Mouse (Mus musculus) stomach, postnatal 0 days (tissue): ENCODE data around the gene Txn2. TPM values are rescaled to one million over a fixed set of nuclear protein-coding genes. Genes with fewer than 3 reads are reported as not detected.

ENCODE experiments used
- ATAC-seq: fragments of 200-750 bp; cut with Nextera tagmentation; 2 replicates; pipeline ENCODE4 v1.8.0; 2017; ENCODE audit not compliant: low FRiP score, low TSS enrichment
- DNase-seq: peaks from one replicate; pipeline ENCODE4 v3.0.0-alpha.2; 2016; ENCODE audit warnings: low spot score
- H3K27ac ChIP-seq: fragments of 300-500 bp; sonication (generic); replicated peaks from 2 replicates; pipeline ENCODE4 v1.5.1; 2014; ENCODE audit warnings: mild to moderate bottlenecking, control low read depth
- H3K27me3 ChIP-seq: fragments of 300-500 bp; sonication (generic); 2 replicates; pipeline ENCODE4 v1.6.1; 2014; ENCODE audit warnings: low read length; ENCODE audit not compliant: control insufficient read depth, insufficient read depth
- H3K36me3 ChIP-seq: fragments of 300-500 bp; sonication (generic); 2 replicates; pipeline ENCODE4 v1.6.1; 2014; ENCODE audit warnings: low read length, mixed read lengths; ENCODE audit not compliant: control insufficient read depth, insufficient read depth
- H3K4me1 ChIP-seq: fragments of 300-500 bp; sonication (generic); replicated peaks from 2 replicates; pipeline ENCODE4 v1.6.1; 2014; ENCODE audit warnings: antibody characterized with exemption; ENCODE audit not compliant: control insufficient read depth, insufficient read depth
- H3K4me2 ChIP-seq: fragments of 300-500 bp; sonication (generic); replicated peaks from 2 replicates; pipeline ENCODE4 v1.6.1; 2014; ENCODE audit warnings: low read depth, mild to moderate bottlenecking, control low read depth, moderate library complexity
- H3K4me3 ChIP-seq: fragments of 300-500 bp; sonication (generic); 2 replicates; pipeline ENCODE4 v1.5.1; 2014; ENCODE audit warnings: low read depth, low read length, control low read depth
- H3K9ac ChIP-seq: fragments of 300-500 bp; sonication (generic); 2 replicates; pipeline ENCODE4 v1.6.1; 2014; ENCODE audit warnings: mild to moderate bottlenecking, low read length, control low read depth, mixed read lengths
- H3K9me3 ChIP-seq: fragments of 300-500 bp; sonication (generic); 2 replicates; pipeline ENCODE4 v1.6.1; 2016; ENCODE audit warnings: low read length; ENCODE audit not compliant: control insufficient read depth
- CTCF ChIP-seq: IDR thresholded peaks from 2 replicates; pipeline ENCODE4 v1.5.1; 2016; ENCODE audit warnings: antibody characterized with exemption, low read depth, mild to moderate bottlenecking, moderate library complexity
- EP300 ChIP-seq: optimal IDR thresholded peaks from 2 replicates; pipeline ENCODE3; 2016; ENCODE audit warnings: antibody characterized with exemption
- WGBS: fragments of 180-500 bp; shearing (Covaris S2); extraction: QIAGEN DNeasy Blood & Tissue Kit; methylation state at CpG from one replicate; pipeline ENCODE4 v1.1.7; 2014; 5-methylcytosine and 5-hydroxymethylcytosine counted together
- polyA plus RNA-seq: library from polyadenylated mRNA; unstranded; fragments of >200 nt; fragmentation: Nextera tagmentation; extraction: Ambion mirVana; gene quantifications from 2 replicates; pipeline ENCODE4 v1.2.1, GENCODE M21; 2015

The Txn2 gene
- polyA plus RNA-seq, 1 experiment from 2014 or later, result 176 TPM

DNA sequence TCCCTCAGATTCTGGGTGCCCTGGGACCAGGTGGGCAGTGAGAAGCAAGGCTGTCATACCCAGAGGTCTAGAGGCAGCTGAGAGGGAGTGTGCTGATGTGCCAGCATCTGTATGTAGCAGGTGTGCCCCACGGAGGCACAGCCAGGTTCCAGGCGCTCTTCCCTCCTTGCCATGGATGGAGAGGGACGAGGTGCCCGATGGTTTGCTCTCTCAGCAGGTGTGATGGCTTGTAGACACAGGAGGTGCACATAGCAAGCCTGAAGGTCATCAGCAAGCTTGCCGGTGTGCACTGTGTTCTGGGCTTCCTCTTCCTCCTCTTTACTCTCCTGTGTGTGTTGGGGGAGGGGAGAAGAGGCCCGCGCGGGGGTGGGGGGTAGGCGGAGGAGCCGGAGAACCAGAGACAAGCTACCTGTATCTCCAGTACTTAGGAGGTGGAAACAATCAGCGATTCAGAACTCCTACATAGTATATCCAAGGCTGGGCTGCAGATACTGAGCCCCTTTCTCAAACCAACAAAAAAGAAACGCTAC lies 24.4 kb downstream of the Txn2 start:
- Histone ChIP-seq H3K27ac (peak overlapping the region; percentile 88), H3K4me2 (no peak overlapping the region; the same call in 1 of the 2 replicates)

DNA sequence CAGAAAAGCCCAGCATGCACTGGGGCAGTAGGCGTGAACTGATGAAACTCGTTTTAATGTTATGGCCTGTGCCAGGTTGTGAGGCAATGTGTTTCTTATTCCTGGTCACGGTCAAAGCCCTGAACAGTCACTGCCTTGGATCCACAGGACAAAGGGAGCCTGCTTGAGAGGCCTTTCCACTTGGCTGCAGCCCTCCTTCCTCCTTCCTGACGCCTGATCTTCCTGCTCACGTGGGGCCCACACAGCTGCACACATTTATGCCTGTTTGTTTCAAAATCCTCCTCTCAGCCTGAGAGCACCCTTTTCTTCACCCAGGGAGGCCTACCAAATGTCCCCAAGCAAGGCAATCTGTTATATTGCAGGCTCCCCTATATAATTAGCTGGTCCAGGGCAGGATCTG lies 25.6 kb downstream of the Txn2 start:
- Histone ChIP-seq H3K27me3 (no peaks in the 10 kb centered on the region), H3K27ac (peak overlapping the region; percentile 35), H3K4me2 (no peak overlapping the region), H3K4me3 (no peak overlapping the region), H3K9me3 (no peaks in the 10 kb centered on the region), H3K9ac (no peak overlapping the region), H3K4me1 (peaks cover 21% of the 10 kb centered on the region), H3K36me3 (no peaks in the 10 kb centered on the region)
- DNase-seq (no peak), ATAC-seq (no peak)
- TF ChIP-seq CTCF (no peak), EP300 (no peak)
- 41% methylated on average over 5 of the region's 5 CpGs for WGBS

More for the DNA sequence above, 24.4 kb downstream of the Txn2 start:
- WGBS, result 21% methylated on average over 12 of the region's 12 CpGs
- Histone ChIP-seq H3K9ac (no peak overlapping the region; the same call in 1 of the 2 replicates), H3K36me3 (no peaks in the 10 kb centered on the region), H3K4me1 (peaks cover 21% of the 10 kb centered on the region), H3K27me3 (no peaks in the 10 kb centered on the region), H3K4me3 (no peak overlapping the region), H3K9me3 (no peaks in the 10 kb centered on the region)
- ATAC-seq (peak; percentile 25; the same call in 1 of the 2 replicates), DNase-seq (no peak)
- no peak for TF ChIP-seq EP300
- no peak for TF ChIP-seq CTCF

DNA sequence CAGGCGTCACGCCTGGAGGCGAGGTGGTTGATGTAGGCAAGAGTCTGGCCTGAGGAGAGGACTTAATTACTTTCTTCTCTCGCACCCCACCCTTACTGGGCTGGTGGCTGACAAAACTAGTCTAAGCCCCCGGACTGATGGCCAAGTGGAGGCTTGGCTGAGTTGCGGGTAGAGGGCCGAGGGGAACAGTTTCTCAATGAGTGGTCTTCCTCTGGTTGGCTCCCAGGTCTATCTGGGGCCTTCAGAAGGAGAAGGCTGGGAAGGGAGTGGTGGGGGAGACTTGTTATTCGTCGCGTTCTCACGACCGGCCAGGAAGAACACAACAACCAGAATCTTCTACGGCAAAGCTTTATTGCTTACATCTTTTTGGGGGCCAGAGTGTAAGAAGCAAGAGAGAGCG lies 33.9 kb downstream of the Txn2 start:
- ATAC-seq, result no peak
- Histone ChIP-seq H3K9ac (no peak overlapping the region), H3K4me1 (no peaks in the 10 kb centered on the region), H3K36me3 (no peaks in the 10 kb centered on the region), H3K9me3 (no peaks in the 10 kb centered on the region), H3K27me3 (no peaks in the 10 kb centered on the region), H3K4me2 (no peak overlapping the region), H3K4me3 (no peak overlapping the region), H3K27ac (0 out of 2 replicates have a peak overlapping the region, but pooled peaks have one; percentile 18)
- TF ChIP-seq CTCF (no peak), EP300 (no peak)
- WGBS, result 87% methylated on average over 13 of the region's 14 CpGs
- DNase-seq, result no peak

DNA sequence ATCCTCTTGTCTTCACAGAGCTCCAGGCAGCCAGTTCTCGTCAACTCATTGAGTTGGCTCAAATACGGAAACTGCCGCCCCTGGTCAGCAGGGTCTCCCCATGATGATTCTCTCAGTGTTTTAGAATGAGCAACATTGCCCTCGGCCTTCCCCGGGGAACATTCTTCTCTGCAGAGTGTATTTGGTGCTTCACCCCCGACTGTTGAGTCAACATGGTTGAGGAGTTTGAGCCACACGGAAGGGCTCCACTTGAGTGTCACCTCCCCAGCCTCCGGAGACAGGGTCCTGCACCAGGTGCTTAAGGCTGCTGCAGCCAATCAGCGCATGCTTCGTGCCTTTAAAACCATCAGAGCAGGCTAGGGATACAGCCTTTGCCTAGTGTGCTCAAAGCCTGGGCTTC lies 35.5 kb downstream of the Txn2 start:
- DNase-seq (no peak), ATAC-seq (no peak)
- Histone ChIP-seq H3K4me1 (no peaks in the 10 kb centered on the region), H3K9ac (no peak overlapping the region), H3K4me2 (no peak overlapping the region), H3K4me3 (no peak overlapping the region), H3K9me3 (no peaks in the 10 kb centered on the region), H3K27ac (no peak overlapping the region), H3K36me3 (no peaks in the 10 kb centered on the region), H3K27me3 (no peaks in the 10 kb centered on the region)
- WGBS, result 66% methylated on average over 10 of the region's 10 CpGs
- TF ChIP-seq EP300, result no peak
- TF ChIP-seq CTCF, result no peak

DNA sequence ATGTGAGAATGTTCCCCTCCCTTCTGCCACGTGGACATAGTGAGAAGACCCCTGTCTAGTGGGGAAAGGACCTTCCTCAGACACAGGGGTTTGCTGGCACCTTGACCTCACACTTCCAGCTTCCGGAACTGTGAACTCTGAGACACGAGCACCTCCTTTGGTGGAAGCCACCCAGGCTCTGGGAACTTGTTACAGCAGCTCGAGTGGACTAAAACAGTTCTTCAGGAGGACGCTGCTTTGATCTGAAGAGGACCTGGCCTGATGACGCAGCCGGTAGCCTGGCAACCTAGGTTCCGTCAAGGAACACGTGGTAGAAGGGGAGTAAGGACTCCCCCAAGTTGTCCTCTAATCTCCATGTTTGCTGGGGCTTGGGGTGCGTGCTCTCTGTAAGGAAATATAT lies 36.4 kb downstream of the Txn2 start:
- Histone ChIP-seq H3K4me1 (no peaks in the 10 kb centered on the region), H3K27ac (no peak overlapping the region), H3K4me3 (no peak overlapping the region), H3K9ac (no peak overlapping the region), H3K9me3 (no peaks in the 10 kb centered on the region), H3K36me3 (no peaks in the 10 kb centered on the region), H3K27me3 (no peaks in the 10 kb centered on the region), H3K4me2 (no peak overlapping the region)
- DNase-seq (no peak), ATAC-seq (no peak)
- TF ChIP-seq EP300, result no peak
- TF ChIP-seq CTCF, result no peak
- WGBS, result 89% methylated on average over 10 of the region's 10 CpGs

DNA sequence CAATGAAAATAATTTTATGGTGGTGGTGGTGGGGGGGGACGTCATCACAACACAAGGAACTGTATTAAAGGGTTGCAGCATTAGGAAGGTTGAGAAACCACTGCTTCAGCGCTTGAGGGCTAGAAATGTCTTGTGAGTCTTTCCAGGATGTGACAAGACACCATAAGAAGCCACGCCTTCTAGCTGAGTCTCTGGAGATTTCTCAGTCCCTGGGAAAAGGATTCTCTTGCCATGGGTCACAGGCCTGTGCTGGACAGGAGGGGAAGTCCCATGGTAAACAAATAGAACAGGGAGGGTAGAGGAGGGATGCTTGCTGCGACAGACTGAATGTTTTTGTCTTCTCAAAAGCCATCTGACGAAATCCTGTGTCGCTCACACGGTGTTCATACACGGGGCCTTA lies 37.0 kb downstream of the Txn2 start:
- no peaks in the 10 kb centered on the region for H3K9me3 ChIP-seq
- no peak for DNase-seq
- H3K4me3 ChIP-seq, result no peak overlapping the region
- no peak overlapping the region for H3K9ac ChIP-seq
- no peaks in the 10 kb centered on the region for H3K36me3 ChIP-seq
- ATAC-seq, result no peak
- no peak overlapping the region for H3K4me2 ChIP-seq
- no peak for TF ChIP-seq EP300
- TF ChIP-seq CTCF, result no peak
- no peaks in the 10 kb centered on the region for H3K27me3 ChIP-seq
- H3K4me1 ChIP-seq, result no peaks in the 10 kb centered on the region
- no peak overlapping the region for H3K27ac ChIP-seq
- 65% methylated on average over 8 of the region's 8 CpGs for WGBS
